Mouse (Mus musculus) intestine, postnatal 0 days (tissue): Measurements from ENCODE around the gene Tha1. TPM values are rescaled to one million over a fixed set of nuclear protein-coding genes. Genes with fewer than 3 reads are reported as not detected.

Experiments
- ATAC-seq: fragments of 200-750 bp; cut with Nextera tagmentation; 2 replicates; pipeline ENCODE4 v1.8.0; 2017; ENCODE audit warnings: mild to moderate bottlenecking, moderate TSS enrichment, moderate library complexity
- H3K27ac ChIP-seq: fragments of 300-500 bp; sonication (generic); 2 replicates; pipeline ENCODE4 v1.5.1; 2014; ENCODE audit warnings: mild to moderate bottlenecking, low read depth, low read length, moderate library complexity
- H3K27me3 ChIP-seq: fragments of 300-500 bp; sonication (generic); replicated peaks from 2 replicates; pipeline ENCODE4 v1.6.1; 2014; ENCODE audit warnings: low read length, mixed read lengths; ENCODE audit not compliant: control insufficient read depth, insufficient read depth
- H3K36me3 ChIP-seq: fragments of 300-500 bp; sonication (generic); 2 replicates; pipeline ENCODE4 v1.6.1; 2014; ENCODE audit warnings: mild to moderate bottlenecking, moderate library complexity; ENCODE audit not compliant: control insufficient read depth, insufficient read depth
- H3K4me1 ChIP-seq: fragments of 300-500 bp; sonication (generic); replicated peaks from 2 replicates; pipeline ENCODE4 v1.6.1; 2014; ENCODE audit warnings: antibody characterized with exemption, low read length, mixed read lengths; ENCODE audit not compliant: control insufficient read depth, insufficient read depth
- H3K4me2 ChIP-seq: fragments of 300-500 bp; sonication (generic); replicated peaks from 2 replicates; pipeline ENCODE4 v1.6.1; 2014; ENCODE audit warnings: low read depth, mild to moderate bottlenecking, moderate library complexity
- H3K4me3 ChIP-seq: fragments of 300-500 bp; sonication (generic); 2 replicates; pipeline ENCODE4 v1.5.1; 2014; ENCODE audit warnings: low read depth, low read length
- H3K9ac ChIP-seq: fragments of 300-500 bp; sonication (generic); 2 replicates; pipeline ENCODE4 v1.6.1; 2014; ENCODE audit warnings: mild to moderate bottlenecking, low read depth, low read length
- H3K9me3 ChIP-seq: fragments of 300-500 bp; sonication (generic); 2 replicates; pipeline ENCODE4 v1.6.1; 2016; ENCODE audit warnings: mixed run types; ENCODE audit not compliant: control insufficient read depth
- CTCF ChIP-seq: sonication (generic); IDR thresholded peaks from 2 replicates; pipeline ENCODE4 v1.5.1; 2016; ENCODE audit warnings: low read depth, mild to moderate bottlenecking, control low read depth, antibody characterized with exemption, moderate library complexity
- WGBS: fragments of 180-500 bp; shearing (Covaris S2); extraction: QIAGEN DNeasy Blood & Tissue Kit; methylation state at CpG from one replicate; pipeline ENCODE4 v1.1.7; 2014; 5-methylcytosine and 5-hydroxymethylcytosine counted together
- polyA plus RNA-seq: library from polyadenylated mRNA; unstranded; fragments of >200 nt; fragmentation: Nextera tagmentation; extraction: Ambion mirVana; gene quantifications from 2 replicates; pipeline ENCODE4 v1.2.1, GENCODE M21; 2015

Tha1 gene
- polyA plus RNA-seq, result 15.8 and 16.4 TPM in 2 replicates

DNA sequence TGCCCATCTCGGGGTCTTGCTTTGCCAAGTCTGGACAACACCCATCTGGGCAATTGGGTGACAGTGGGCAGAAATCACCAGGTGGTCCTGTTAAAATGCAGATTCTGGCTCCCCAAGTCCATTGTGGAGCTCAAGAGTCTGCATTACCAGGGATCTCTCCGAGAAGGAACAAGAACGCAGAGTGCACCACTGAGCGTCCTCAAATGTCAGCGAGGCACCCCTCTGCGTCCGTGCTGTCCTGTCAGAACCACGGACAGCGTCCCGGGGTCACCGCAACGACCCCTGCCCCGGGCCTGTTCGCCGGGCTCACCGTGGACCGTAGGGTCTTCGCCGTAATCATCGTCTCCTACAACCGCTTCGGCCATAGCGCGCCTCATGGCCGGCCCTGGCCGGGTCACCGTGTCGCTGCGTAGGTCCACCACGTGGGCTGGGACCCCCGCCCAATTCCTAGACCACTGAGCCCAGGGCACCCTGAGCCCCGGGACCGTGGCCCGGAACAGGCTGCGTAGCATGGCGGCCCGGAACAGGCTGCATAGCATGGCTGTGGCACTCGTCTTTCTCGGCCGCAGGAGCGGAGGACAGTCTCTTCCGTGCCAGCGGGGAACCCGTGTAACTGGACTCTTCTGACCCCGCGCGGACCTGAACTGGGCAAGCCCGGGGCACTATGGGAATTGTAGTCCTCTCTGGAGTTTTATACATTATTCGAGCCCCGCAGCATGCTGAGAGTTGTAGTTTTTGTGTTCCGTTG, at the start of gene Tha1:
Gene Tha1, minus strand, starts transcription at position 621 of the 748 bp plus-strand sequence.
- no peaks in the 10 kb centered on the region for H3K9me3 ChIP-seq
- peaks cover 4% of the 10 kb centered on the region; the same call in 1 of the 2 replicates for H3K36me3 ChIP-seq
- no peak for TF ChIP-seq CTCF
- H3K4me2 ChIP-seq, result peak within 1 kb of the TSS; percentile 98
- H3K4me1 ChIP-seq, result peaks cover 5% of the 10 kb centered on the region; the same call in 1 of the 2 replicates
- peak within 1 kb of the TSS; percentile 87 for H3K27ac ChIP-seq
- peak within 1 kb of the TSS; percentile 74 for H3K9ac ChIP-seq
- H3K27me3 ChIP-seq, result no peaks in the 10 kb centered on the region
- peak within 1 kb of the TSS; percentile 70 for H3K4me3 ChIP-seq
- ATAC-seq, result peak; percentile 44
- WGBS, result 2% methylated on average over 51 of the region's 51 CpGs

DNA sequence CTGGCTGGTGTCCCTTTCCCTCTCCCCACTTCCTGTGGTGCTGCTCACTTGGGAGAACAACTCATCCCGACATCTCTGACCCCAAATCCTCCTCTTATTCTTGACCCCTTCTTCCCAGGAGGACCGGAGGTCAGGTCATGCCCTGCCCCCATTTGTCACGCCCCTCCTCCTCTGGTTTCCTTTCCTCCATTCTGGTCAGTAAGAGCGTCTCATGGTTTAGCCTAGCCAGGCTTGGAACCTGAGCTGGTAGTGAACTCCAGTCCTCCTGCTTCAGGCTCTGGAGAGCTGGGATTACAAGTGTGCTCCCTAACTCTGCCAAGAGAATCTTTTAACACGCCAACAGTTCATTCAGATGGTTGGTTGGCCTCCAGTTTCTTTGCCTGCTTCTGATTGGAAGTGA, 45.9 kb upstream of the Tha1 start:
- H3K27me3 ChIP-seq, result no peaks in the 10 kb centered on the region
- H3K36me3 ChIP-seq, result no peaks in the 10 kb centered on the region
- no peak for ATAC-seq
- H3K4me3 ChIP-seq, result no peak overlapping the region
- no peak for TF ChIP-seq CTCF
- H3K27ac ChIP-seq, result no peak overlapping the region
- no peak overlapping the region for H3K9ac ChIP-seq
- no peak overlapping the region for H3K4me2 ChIP-seq
- 38% methylated on average over 5 of the region's 5 CpGs for WGBS
- no peaks in the 10 kb centered on the region for H3K4me1 ChIP-seq
- H3K9me3 ChIP-seq, result no peaks in the 10 kb centered on the region

DNA sequence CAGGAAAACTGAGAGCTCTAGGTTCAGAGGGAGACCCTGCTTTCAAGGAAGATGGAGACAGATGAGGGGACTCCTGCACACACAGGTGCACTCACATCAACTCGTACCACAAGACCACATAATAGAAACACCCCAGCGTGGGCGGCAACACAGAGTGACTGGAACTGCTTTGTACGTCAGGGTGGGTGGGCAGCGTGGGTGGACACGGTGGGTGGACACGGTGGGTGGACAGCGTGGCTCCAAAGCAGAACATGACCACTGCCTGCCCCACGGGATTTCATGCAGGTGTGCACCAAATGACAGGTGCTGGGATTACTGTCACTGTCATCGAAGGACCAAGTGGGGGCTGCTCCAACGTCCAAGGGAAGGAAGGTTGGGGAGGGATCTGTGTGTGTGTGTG, 45.3 kb upstream of the Tha1 start:
- Histone ChIP-seq H3K4me2 (no peak overlapping the region), H3K27me3 (no peaks in the 10 kb centered on the region), H3K4me3 (no peak overlapping the region), H3K4me1 (no peaks in the 10 kb centered on the region), H3K27ac (no peak overlapping the region), H3K36me3 (no peaks in the 10 kb centered on the region), H3K9ac (no peak overlapping the region), H3K9me3 (no peaks in the 10 kb centered on the region)
- no peak for ATAC-seq
- no peak for TF ChIP-seq CTCF
- WGBS, result 87% methylated on average over 11 of the region's 11 CpGs

DNA sequence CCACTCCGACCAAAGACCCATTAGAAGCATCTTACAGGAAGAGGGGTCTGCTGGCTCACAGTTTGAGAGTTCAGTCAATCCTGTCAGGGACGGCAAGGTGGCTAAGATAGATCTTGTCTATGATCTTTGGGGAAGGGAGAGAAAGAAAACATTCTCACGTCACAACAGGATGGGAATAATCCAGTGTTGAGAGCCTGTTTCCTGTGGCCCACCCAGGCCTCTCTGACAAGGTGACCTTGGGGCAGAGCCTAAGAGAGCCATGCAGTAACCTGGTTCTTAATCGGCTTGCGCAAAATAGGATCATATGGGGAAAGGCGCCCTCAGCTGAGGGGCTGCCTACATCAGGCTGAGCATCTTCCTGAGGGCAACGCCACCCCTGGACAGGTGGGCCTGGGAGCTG, 42.6 kb upstream of the Tha1 start:
- no peaks in the 10 kb centered on the region for H3K4me1 ChIP-seq
- TF ChIP-seq CTCF, result no peak
- WGBS, result 92% methylated on average over 7 of the region's 7 CpGs

DNA sequence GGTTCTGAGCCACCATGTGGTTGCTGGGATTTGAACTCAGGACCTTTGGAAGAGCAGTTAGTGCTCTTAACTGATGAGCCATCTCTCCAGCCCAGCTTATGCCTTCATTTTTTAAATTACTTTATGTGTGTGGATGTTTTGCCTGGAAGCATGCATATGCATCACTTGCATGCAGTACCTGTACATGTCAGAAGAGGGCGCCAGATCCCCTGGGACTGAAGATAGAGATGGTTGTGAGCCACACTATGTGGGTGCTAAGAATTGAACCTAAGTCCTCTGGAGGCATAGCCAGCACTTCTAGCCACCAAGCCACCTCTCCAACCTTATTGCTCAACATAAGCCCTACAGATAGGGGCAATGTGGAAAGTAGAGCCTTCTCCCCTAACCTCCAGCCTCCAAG, 42.1 kb upstream of the Tha1 start:
- Histone ChIP-seq H3K4me2 (no peak overlapping the region), H3K36me3 (no peaks in the 10 kb centered on the region), H3K9me3 (no peaks in the 10 kb centered on the region), H3K4me3 (no peak overlapping the region), H3K9ac (no peak overlapping the region), H3K27ac (no peak overlapping the region), H3K4me1 (no peaks in the 10 kb centered on the region), H3K27me3 (no peaks in the 10 kb centered on the region)
- peak; percentile 71 for TF ChIP-seq CTCF
- 70% methylated on average over 1 of the region's 1 CpGs for WGBS
- no peak for ATAC-seq

More for the DNA sequence above, 42.6 kb upstream of the Tha1 start:
- no peak overlapping the region for H3K4me2 ChIP-seq
- no peak overlapping the region for H3K4me3 ChIP-seq
- no peak overlapping the region for H3K27ac ChIP-seq
- H3K36me3 ChIP-seq, result no peaks in the 10 kb centered on the region
- ATAC-seq, result no peak
- H3K9ac ChIP-seq, result no peak overlapping the region
- H3K9me3 ChIP-seq, result no peaks in the 10 kb centered on the region
- no peaks in the 10 kb centered on the region for H3K27me3 ChIP-seq

DNA sequence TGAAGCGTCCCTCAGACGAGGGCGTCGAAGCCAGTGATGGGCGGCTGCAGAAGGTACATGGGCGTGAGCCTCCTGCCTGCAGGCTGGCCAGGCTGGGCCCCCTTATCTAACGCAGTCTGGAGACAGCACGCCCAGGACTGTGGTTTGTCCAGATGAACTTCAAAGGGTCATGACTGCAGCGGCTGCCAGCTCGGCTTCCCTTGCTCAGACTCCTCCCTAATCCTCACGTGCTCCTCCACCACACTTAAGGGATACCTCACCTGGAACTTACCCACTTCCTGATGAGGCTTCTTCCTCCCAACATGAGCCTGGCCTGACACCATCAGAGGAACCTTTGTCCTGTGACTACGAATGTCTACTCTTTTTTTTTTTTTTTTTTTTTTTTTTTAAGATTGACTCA, 41.2 kb upstream of the Tha1 start:
- H3K4me2 ChIP-seq, result no peak overlapping the region
- no peak overlapping the region for H3K9ac ChIP-seq
- no peaks in the 10 kb centered on the region for H3K9me3 ChIP-seq
- peak; percentile 80 for ATAC-seq
- no peak for TF ChIP-seq CTCF
- WGBS, result 33% methylated on average over 12 of the region's 12 CpGs
- H3K27me3 ChIP-seq, result no peaks in the 10 kb centered on the region
- H3K4me3 ChIP-seq, result no peak overlapping the region
- H3K4me1 ChIP-seq, result no peaks in the 10 kb centered on the region
- no peaks in the 10 kb centered on the region for H3K36me3 ChIP-seq
- peak overlapping the region; percentile 68 for H3K27ac ChIP-seq
